In genomic region chr4:99929613-99930517, GRCm38 (mm10) we compare ENCODE assay signal across 8 mouse cellular contexts. TPM values are rescaled to one million over a fixed set of nuclear protein-coding genes. Genes with fewer than 3 reads are reported as not detected.
DNase-seq lines count a peak whose midpoint lies in the region; ATAC-seq and TF ChIP-seq lines count a peak whose summit lies in the region.

Gene Itgb3bp, minus strand, starts transcription at chr4:99929813.

- peak; percentile 92 for ATAC-seq in Patski
- ATAC-seq in hindbrain, embryonic 13.5 days (ENCODE audit: low FRiP score): peak; percentile 97

- no peaks in the 10 kb centered on the region for H3K27me3 ChIP-seq in Patski
- H3K27me3 ChIP-seq in hindbrain, embryonic 13.5 days: no peaks in the 10 kb centered on the region

- in situ Hi-C loops in Patski (cut with MboI; ENCODE audit: low pct_unique_long_range_greater_than_20kb): no loop called here

- no peaks in the 10 kb centered on the region for H3K9me3 ChIP-seq in hindbrain, embryonic 13.5 days

- no peak for DNase-seq in Patski (ENCODE audit: low read depth, low spot score)
- peak; percentile 91 to 92 for DNase-seq in cerebellum, postnatal 10 days
- peak; percentile 47 to 57 for DNase-seq in frontal cortex, postnatal 25 days (ENCODE audit: low spot score in 2 of 2)
- DNase-seq in left cerebral cortex, adult 11 months (ENCODE audit: low spot score): peak; percentile 63
- peak; percentile 74 for DNase-seq in lung, postnatal 36 days
- DNase-seq in retina, postnatal 7 days (ENCODE audit: low read depth, low spot score): peak; percentile 54
- DNase-seq in urinary bladder, adult 18-20 months (ENCODE audit: low spot score in 2 of 2): peak; percentile 62 to 83

- no peaks in the 10 kb centered on the region for H3K36me3 ChIP-seq in hindbrain, embryonic 13.5 days

- no peak for TF ChIP-seq CTCF in Patski (IDR thresholded peaks at IDR 0.05)

- WGBS in hindbrain, embryonic 13.5 days: under 1% methylated on average over 55 of the region's 57 CpGs

- CTCF ChIA-PET in Patski (lab: Charles Lee): interaction anchor here (1.3 kb wide), 1 partner anchor 17 kb away, joined by 3 read pairs; no protein-coding TSS in a partner anchor

- POLR2A ChIA-PET in Patski (lab: Charles Lee): no interaction called here

- H3K9ac ChIP-seq in hindbrain, embryonic 13.5 days: peak within 1 kb of the TSS; percentile 79

- H3K4me1 ChIP-seq in hindbrain, embryonic 13.5 days (replicated peaks): peaks cover 23% of the 10 kb centered on the region

- H3K4me2 ChIP-seq in hindbrain, embryonic 13.5 days: peak within 1 kb of the TSS; percentile 93

- H3K4me3 ChIP-seq in hindbrain, embryonic 13.5 days: peak within 1 kb of the TSS; percentile 52

- peak within 1 kb of the TSS; percentile 83 for H3K27ac ChIP-seq in hindbrain, embryonic 13.5 days

RNA-seq across cellular contexts. Expression of gene Itgb3bp, which starts in this region (rescaled TPM):
- 4.3 TPM for polyA plus RNA-seq in Patski (2021)
- 18.5 and 18.7 TPM in 2 replicates for polyA plus RNA-seq in hindbrain, embryonic 13.5 days (2015; fragmentation: Nextera tagmentation; extraction: Ambion mirVana)
